Mouse (Mus musculus): ENCODE results near the gene Zdhhc7.

- TF ChIP-seq CTCF (IDR thresholded peaks at IDR 0.05; ENCODE audit: borderline replicate concordance, insufficient read depth, low read depth, low read length), result no peak
- TF ChIP-seq POLR2A (IDR thresholded peaks at IDR 0.05; ENCODE audit: borderline replicate concordance, insufficient read depth, low read length), result no peak
Measured at GRCm38 (mm10) chr8:120052318-120052717, 49.0 kb downstream of the Zdhhc7 start.
